11 mouse cellular contexts compared by ENCODE assay signal in genomic region chr8:120476711-120477575, GRCm38 (mm10).
DNase-seq lines count a peak whose midpoint lies in the region; ATAC-seq and TF ChIP-seq lines count a peak whose summit lies in the region.
"Had no signal": no experiment of that assay in that cellular context is flagged by ENCODE, and none has a peak within 500 bp of the region (broad histone marks: within the 10 kb centered on the region; RNA-seq: fewer than 3 reads in every experiment).

No protein-coding gene starts in this region.

- peak overlapping the region; percentile 37 for H3K4me2 ChIP-seq in heart, embryonic 11.5 days
- no peak overlapping the region for H3K4me2 ChIP-seq in forebrain, embryonic 11.5 days (ENCODE audit: low read depth, low read length, severe bottlenecking)
- H3K4me2 ChIP-seq in neural tube, embryonic 12.5 days (replicated peaks): no peak overlapping the region; the same call in 1 of the 2 replicates

- no peak overlapping the region for H3K4me3 ChIP-seq in heart, embryonic 11.5 days (ENCODE audit: low read depth, low read length)
- no peak overlapping the region for H3K4me3 ChIP-seq in forebrain, embryonic 11.5 days (ENCODE audit: low read depth, low read length)
- H3K4me3 ChIP-seq in limb, embryonic 10.5 days: no peak overlapping the region
- H3K4me3 ChIP-seq in neural tube, embryonic 12.5 days: no peak overlapping the region
- no peak overlapping the region for H3K4me3 ChIP-seq in cerebellum, adult 2 months (replicated peaks; ENCODE audit: insufficient read depth, low read depth, low read length)

- ATAC-seq in heart, embryonic 11.5 days (replicated peaks; ENCODE audit: insufficient number of reproducible peaks, low FRiP score, low TSS enrichment): no peak
- ATAC-seq in forebrain, embryonic 11.5 days (replicated peaks; ENCODE audit: low FRiP score): peak; percentile 37
- ATAC-seq in neural tube, embryonic 12.5 days (ENCODE audit: low FRiP score, low read depth): 0 out of 2 replicates have a peak, but pooled peaks have one; percentile 57
- ATAC-seq: Patski had no signal

- no peak for TF ChIP-seq POLR2A in cerebellum, adult 2 months (IDR thresholded peaks at IDR 0.05; ENCODE audit: borderline replicate concordance, insufficient read depth, low read length)

- 56% methylated on average over 25 of the region's 25 CpGs for WGBS in heart, embryonic 11.5 days (ENCODE audit: insufficient replicate concordance)
- WGBS in forebrain, embryonic 11.5 days: 26% methylated on average over 25 of the region's 25 CpGs
- WGBS in limb, embryonic 10.5 days: 43% methylated on average over 25 of the region's 25 CpGs
- 26% methylated on average over 25 of the region's 25 CpGs for WGBS in neural tube, embryonic 12.5 days
- 83% methylated on average over 25 of the region's 25 CpGs for WGBS in cerebellum, adult 2 months

- no peak for TF ChIP-seq CTCF in cerebellum, adult 2 months (IDR thresholded peaks at IDR 0.05; ENCODE audit: borderline replicate concordance, insufficient read depth, low read depth, low read length)

- no peaks in the 10 kb centered on the region for H3K36me3 ChIP-seq in heart, embryonic 11.5 days (ENCODE audit: control insufficient read depth, insufficient read depth, low read length)
- H3K36me3 ChIP-seq in forebrain, embryonic 11.5 days (ENCODE audit: control insufficient read depth, insufficient read depth, low read length): no peaks in the 10 kb centered on the region
- no peaks in the 10 kb centered on the region for H3K36me3 ChIP-seq in limb, embryonic 10.5 days
- H3K36me3 ChIP-seq in neural tube, embryonic 12.5 days: no peaks in the 10 kb centered on the region

- H3K9ac ChIP-seq in heart, embryonic 11.5 days (ENCODE audit: low read depth, low read length): 0 out of 2 replicates have a peak overlapping the region, but pooled peaks have one; percentile 17
- peak overlapping the region; percentile 3; the same call in 1 of the 2 replicates for H3K9ac ChIP-seq in forebrain, embryonic 11.5 days (ENCODE audit: low read length)
- no peak overlapping the region for H3K9ac ChIP-seq in neural tube, embryonic 12.5 days

- H3K4me1 ChIP-seq in heart, embryonic 11.5 days (ENCODE audit: control insufficient read depth, insufficient read depth, low read length): peaks cover 52% of the 10 kb centered on the region
- peaks cover 23% of the 10 kb centered on the region for H3K4me1 ChIP-seq in forebrain, embryonic 11.5 days (replicated peaks; ENCODE audit: control insufficient read depth, insufficient read depth, low read length)
- H3K4me1 ChIP-seq in limb, embryonic 10.5 days: peaks cover 84% of the 10 kb centered on the region
- H3K4me1 ChIP-seq in neural tube, embryonic 12.5 days: peaks cover 52% of the 10 kb centered on the region
- peaks cover 6% of the 10 kb centered on the region for H3K4me1 ChIP-seq in cerebellum, adult 2 months (ENCODE audit: control insufficient read depth, insufficient read depth, low read length)

- peaks cover under 1% of the 10 kb centered on the region; the same call in 1 of the 2 replicates for H3K27me3 ChIP-seq in heart, embryonic 11.5 days (ENCODE audit: control insufficient read depth, insufficient read depth, low read length)
- no peaks in the 10 kb centered on the region; the same call in 1 of the 2 replicates for H3K27me3 ChIP-seq in forebrain, embryonic 11.5 days (ENCODE audit: control insufficient read depth, insufficient read depth, low read length)
- peaks cover 24% of the 10 kb centered on the region for H3K27me3 ChIP-seq in limb, embryonic 10.5 days (ENCODE audit: low read depth, poor library complexity, severe bottlenecking)
- H3K27me3 ChIP-seq in neural tube, embryonic 12.5 days (replicated peaks): no peaks in the 10 kb centered on the region
- no peaks in the 10 kb centered on the region for H3K27me3 ChIP-seq in cerebellum, adult 2 months (ENCODE audit: control insufficient read depth, insufficient read depth, low read length)
- H3K27me3 ChIP-seq: Patski had no signal

- no peaks in the 10 kb centered on the region for H3K9me3 ChIP-seq in heart, embryonic 11.5 days (replicated peaks; ENCODE audit: control insufficient read depth, low read length)
- H3K9me3 ChIP-seq in forebrain, embryonic 11.5 days (ENCODE audit: control insufficient read depth, low read length): no peaks in the 10 kb centered on the region
- H3K9me3 ChIP-seq in limb, embryonic 10.5 days (replicated peaks): no peaks in the 10 kb centered on the region
- no peaks in the 10 kb centered on the region for H3K9me3 ChIP-seq in neural tube, embryonic 12.5 days

- no peak for DNase-seq in heart, adult 9 months (ENCODE audit: low spot score in 2 of 2)
- DNase-seq in forebrain, embryonic 11.5 days (ENCODE audit: low spot score): peak; percentile 70
- DNase-seq in limb, embryonic 10.5 days (ENCODE audit: low spot score): no peak
- DNase-seq in right cerebral cortex, postnatal 14 days: no peak
- DNase-seq in left cerebral cortex, adult 8-10 months (ENCODE audit: low spot score in 2 of 2): no peak
- DNase-seq in cerebellum, adult 2 months: no peak
- DNase-seq: kidney, postnatal 36 days; lung, postnatal 10 days had no signal

- H3K27ac ChIP-seq in heart, embryonic 11.5 days (ENCODE audit: low read depth, low read length): no peak overlapping the region
- H3K27ac ChIP-seq in forebrain, embryonic 11.5 days (ENCODE audit: low read depth, low read length): peak overlapping the region; percentile 77
- H3K27ac ChIP-seq in limb, embryonic 10.5 days: peak overlapping the region; percentile 59
- peak overlapping the region; percentile 44 for H3K27ac ChIP-seq in neural tube, embryonic 12.5 days
- no peak overlapping the region for H3K27ac ChIP-seq in cerebellum, adult 2 months (ENCODE audit: insufficient read depth, low read length)

Comparison
In these comparisons a context has a peak if more than half of its experiments do, and no peak if none do; other contexts are left out.
1. H3K27ac ChIP-seq: peak in forebrain, embryonic 11.5 days (single experiment), limb, embryonic 10.5 days (single experiment) and neural tube, embryonic 12.5 days (single experiment); none in heart, embryonic 11.5 days (single experiment) and cerebellum, adult 2 months (single experiment).